Mouse (Mus musculus): Measurements from ENCODE around the gene Urb2.
"Not testable (repeated sequence)": the region's sequence is repeated elsewhere in the genome, so short reads cannot be mapped to it uniquely, and the experiment has no call there.

The Urb2 gene

DNA sequence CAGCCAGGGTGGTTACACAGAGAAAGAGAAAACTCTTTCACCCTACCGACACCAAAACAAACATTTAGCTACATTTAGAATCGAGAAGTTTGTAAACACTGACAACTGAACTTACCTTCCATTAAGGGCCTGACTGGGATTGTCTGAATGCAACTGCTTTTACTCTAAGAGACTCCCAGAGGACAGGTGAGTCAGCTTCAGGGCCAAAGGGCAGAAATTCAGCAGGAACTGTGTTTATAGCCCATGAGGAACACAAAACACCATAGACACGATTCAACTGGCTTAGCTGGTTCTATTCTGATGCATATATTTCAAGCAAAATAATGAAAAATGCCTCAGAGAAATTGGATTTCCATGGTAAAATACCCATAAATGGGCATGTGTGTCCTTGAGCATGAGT lies 6.6 kb upstream of the Urb2 start:
- DNase-seq = no peak

DNA sequence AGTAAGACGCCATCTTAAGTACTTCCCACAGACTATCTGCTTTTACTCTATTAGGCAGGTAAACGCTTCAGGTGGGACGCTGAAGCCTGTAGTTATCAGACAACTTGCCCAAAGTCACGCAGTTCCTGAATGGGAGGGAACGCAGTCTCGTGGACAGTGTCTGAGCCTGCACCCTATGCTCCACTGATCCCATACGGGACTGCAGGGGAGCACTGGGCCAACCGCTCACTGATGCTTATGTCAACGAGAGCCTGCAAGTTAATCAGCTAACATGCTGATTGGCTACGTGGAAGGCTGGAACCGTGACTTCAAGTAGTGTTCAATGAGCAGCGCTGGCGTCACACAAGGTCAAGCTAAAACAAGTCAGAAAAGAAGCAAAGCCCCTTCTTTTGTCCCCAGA lies 1.5 kb upstream of the Urb2 start:
- peak; percentile 18 to 53 for DNase-seq

DNA sequence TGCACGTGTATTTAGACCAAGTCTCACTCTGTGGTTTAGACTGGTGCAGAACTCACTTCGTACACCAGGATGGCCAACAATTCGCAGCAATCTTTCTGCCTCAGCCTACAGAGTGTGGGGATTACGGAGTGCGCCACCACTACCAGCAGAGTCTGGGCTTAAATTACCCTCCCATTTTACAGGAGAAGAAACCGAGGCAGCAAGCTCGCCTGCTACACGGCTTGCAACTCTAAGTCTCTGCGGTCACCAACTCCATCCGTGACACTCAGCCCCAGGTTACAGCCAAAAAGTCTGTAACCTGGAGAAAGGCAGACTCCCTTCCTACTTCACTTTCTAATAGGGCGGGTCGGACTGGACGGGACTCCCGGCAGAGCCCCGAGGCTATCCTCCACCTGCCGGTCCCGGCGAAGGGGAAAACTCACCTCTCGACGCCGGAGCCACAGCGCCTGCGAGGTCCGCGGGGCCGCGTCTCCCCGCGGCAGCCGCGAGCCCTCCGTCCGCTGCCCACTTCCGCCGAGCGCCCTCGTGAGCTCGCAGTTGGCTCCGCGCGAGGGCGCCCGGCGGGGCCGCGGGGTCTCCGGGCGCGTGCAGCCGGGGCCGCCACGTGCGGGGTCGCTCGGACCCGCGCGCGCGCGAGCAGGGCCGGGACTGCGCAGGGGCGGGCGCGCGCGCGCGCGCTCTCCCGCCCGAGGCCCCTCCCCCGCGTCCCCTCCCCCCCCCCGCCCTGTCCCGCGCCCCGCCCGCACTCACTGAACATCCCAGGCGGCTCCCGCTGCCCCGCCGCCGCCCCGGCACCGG lies 670 bp upstream of the Urb2 start:
- peak; percentile 6 to 84 for DNase-seq

DNA sequence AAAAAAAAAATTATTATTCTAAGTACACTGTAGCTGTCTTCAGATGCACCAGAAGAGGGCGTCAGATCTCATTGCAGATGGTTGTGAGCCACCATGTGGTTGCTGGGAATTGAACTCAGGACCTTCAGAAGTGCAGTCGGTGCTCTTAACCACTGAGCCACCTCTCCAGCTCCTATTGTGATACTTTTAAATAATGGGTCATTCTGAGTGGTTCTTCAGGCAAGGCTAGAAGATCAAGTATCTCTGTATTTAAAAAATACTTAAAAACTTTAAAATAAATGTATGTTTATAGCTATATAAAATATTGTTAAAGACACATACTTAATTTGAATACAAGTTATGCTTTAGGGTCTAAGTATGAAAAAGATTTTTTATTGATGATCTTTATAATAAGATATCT lies 5.0 kb downstream of the Urb2 start:
- not testable (repeated sequence) for DNase-seq

DNA sequence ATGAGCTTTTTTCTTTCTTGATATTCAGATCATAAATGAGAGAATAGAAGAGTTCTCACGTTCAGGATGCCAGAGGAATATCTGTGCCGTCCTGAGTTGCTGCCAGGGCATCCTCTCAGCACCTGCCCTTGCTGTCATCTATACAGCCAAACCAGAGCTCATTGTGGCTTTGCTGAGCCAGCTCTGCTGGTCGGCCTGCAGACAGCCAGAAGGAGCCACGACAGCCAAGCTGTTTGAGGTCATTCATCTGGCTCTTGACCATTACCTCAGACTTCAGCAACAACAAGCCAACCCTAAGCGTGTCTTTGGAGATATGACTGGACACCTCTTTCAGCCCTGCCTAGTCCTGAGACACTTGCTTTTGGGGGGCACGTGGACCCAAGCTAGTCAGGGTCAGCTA lies 6.5 kb downstream of the Urb2 start:
- no peak for DNase-seq

DNA sequence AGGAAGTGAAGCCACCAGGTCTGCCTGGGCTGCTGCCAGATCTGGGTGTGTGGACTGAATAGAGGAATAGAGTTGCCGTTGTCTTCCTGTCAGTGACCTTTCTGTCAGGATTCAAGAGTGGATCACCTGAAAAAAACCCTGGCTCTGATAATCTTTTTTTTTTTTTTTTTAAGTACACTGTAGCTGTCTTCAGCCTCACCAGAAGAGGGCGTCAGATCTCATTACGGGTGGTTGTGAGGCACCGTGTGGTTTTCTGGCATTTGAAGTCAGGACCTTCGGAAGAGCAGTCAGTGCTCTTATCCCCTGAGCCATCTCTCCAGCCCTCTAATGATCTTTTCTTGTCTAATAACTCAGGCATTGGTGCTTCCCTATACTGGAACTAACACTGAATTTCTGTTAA lies 12.1 kb downstream of the Urb2 start:
- DNase-seq = no peak

DNA sequence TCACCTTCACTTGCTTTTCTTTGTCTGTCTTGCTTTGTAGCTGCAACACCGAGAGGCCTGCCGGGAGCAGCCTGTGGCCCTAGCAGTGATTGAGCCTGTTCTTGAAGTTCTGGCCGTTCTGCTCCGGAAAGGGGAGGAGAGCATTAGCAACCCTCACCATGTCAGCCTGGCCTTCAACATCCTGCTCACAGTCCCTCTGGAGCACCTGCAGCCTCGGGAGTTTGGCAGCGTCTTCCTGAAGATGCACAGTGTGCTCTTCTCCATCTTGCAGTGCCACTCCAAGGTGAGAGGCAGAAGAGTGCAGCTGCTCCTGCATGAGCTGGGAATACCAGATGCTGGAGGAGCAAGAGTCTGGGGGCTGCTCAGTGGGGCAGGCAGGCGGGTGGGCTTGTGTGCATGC lies 16.8 kb downstream of the Urb2 start:
- DNase-seq = no peak

DNA sequence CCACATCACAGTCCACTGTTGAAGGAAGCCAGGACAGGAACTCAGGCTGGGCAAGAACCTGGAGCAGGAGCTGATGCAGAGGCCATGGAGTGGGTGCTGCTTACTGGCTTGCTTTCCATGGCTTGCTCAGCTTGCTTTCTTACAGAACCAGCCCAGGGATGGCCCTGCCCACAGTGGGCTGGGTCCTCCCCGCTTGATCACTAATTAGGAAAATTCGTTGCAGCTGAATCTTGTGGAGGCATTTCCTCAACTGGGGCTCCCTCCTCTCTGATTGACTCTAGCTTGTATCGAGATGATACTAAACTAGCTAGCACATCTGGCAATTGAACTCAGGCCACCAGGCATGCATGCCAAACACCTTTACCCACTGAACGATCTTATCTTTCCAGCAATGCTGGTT lies 18.0 kb downstream of the Urb2 start:
- DNase-seq = no peak

DNA sequence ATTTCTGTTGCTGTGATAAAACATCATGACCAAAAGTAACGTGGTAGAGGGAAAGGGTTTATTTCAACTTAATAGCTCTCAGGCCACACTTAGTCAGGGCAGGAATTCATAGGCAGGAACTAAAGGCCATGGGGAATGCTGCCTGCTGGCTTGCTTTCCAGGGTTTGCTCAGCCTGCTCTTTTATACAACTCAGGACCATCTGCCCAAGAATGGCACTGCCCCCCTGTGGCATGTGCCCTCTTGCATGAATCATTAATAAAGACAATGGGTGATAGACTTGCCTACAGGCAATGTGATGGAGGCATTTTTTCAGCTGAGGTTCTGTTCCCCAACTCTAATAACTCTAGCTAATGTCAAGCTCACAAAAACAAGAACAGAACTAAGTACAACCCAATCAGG lies 20.9 kb downstream of the Urb2 start:
- no peak for DNase-seq

DNA sequence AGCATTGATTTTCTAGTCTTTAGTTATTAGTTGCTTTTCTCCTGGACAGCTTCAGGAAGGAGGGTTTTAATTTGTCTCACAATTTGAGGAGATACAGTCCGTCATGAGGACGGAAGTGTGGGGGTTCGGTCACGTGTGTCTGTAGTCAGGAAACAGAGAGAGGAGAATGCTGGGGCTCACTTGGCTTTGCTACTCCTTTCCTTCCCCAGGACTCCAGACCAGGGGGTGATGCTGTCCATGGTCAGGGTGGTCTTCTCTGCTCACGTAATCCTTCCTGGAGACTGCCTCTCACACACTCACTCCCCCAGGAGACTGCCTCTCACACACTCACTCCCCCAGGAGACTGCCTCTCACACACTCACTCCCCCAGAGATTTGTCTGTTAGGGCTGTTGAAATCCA lies 23.1 kb downstream of the Urb2 start:
- no peak for DNase-seq

DNA sequence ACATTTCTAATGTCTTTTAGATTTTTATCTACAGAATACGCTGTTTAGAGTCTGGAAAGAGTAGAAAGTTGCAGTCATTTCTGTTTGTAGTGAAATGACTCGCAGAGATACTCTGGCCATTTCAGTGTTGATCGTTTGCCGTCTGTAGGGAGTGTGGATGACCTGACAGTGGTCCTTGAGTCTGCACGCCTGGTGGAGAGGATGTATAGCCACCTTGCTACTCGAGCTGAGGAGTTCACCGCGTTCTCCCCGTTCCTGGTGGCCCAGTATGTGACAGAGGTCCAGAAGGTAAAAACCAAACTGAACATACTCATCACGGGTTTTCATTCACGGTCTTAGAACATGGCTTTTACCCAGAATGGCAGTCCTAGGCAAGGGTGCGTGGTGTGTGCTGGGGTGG lies 23.6 kb downstream of the Urb2 start:
- DNase-seq = no peak

DNA sequence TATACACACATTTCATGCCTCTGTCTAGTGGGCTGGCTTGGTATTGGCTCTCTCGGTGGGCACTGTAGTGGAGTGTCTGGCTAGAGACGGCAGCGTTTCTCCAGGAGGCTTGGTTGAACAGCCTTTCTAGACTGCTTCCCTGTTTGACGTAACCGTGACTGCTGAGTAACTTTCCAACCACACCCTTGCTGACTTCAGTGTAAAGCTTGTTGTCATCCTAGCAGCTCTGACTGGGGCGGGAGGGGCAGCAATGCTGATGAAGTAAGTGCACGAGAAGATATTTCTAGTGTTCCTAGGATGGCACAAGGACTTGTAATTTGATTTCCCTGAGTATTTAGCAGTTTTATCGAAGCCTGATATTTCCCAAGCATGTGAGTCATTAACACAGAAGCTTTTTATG lies 24.5 kb downstream of the Urb2 start:
- DNase-seq = no peak

DNA sequence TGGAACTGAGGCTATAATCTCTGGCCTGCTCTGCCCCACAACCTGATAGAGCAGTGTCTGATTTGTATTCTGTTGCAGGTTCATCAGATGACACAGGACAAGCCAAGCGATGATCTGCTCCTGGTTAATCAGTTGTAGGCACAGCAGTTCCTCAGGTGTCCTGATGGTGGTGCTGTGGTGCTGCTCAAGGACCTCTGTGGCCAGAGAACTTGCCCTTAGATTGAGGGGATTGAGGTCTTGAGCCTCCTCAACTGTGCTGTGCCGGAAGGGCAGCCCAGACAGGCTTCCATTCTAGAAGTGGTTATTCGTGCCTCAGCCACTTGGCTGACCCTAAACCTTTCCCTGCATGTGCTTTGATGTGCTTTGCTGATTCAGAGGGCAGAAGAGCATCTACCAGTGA lies 30.8 kb downstream of the Urb2 start:
- DNase-seq = peak; percentile 57 to 77

DNA sequence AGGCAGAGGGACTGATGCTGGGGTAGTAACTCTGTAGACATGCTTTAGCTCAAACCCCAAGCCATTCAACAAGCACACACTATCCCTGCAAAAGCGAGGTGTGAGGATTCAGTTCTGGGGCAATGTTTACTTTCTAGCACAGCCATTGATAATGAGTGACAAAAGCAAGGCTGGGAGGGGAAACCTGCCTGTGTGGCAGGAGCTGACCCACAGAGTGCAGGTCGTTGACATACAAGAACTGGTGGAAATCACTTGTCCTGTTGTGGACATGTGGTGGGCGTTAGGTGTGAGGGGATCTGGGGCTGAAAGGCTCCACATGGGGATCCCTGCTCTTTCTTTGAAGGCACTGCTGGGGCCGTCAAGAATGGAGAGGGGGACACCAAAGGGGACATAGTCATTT lies 31.3 kb downstream of the Urb2 start:
- no peak for DNase-seq

DNA sequence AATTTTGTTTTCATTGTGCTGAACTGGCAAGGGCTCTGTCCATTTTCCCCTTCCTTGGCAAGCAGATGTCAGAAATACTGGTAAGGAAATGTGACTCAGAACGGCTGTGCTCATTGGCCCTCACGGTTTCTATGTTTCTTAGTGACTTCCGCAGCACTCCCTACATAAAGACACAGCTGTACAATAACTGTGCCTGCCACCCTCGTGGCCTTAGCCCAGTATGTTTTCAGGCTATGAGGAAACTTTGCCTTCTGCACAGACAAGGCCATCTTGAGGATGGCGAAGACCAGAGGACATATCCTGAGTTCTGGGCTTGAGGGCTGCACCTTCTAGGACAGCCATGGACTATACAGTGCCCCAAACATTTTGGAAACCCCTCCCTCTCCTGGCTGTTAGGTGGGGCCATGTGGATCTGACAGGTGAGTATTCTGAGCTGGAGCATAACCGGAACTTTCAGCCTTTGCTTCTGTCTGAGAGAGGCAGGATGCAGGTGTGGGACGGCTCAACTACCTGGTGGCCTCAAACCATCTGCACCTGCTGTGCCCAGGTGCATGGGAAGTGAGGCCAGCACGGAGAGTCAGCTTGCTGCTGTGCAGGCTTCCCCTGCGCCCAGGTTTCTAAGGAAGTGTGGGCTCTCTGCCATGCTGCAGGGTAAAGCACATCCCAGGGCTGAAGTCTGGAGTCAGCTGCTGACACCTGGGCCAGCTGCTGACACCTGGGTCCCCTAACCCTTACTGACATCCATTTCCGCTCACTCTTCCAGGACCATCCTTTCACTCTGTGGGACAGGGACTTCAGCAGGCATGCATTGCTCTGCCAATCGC lies 35.7 kb downstream of the Urb2 start:
- DNase-seq = peak in 1 of 2 experiments; percentile 43

DNA sequence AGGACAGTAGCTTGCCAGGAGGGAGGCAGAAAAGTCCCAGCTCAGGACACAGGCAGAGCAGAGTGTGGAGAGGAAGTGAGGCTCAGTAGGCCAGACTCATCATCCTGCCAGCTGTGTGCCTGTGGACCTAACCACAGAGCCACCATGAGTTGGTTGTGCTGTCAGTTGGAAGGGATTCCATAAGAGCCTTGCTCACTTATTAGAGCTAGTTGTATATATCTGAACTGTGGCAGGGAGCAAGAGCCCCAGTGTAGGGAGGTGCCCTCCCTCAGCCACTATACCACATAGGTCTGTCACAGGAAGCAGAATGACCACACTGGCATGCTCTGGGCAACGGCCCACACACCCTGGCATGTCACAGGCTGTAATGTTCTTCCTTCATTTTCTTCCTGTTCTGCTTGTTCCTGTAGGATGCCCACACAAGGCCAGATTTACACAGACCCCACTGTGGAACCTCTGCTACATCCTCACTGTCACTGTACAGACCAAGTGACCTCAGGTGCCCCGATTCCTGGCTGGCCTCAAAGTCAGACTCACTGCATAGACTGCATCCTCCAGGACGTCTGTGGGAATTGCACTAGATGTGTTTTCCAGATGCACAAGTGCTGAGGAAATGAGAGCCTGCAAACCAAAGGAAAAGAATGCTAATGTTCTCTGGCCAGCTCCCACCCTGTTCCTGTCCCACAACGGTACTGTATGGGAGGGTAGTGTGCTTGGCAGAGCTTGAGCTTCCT lies 45.2 kb downstream of the Urb2 start:
- DNase-seq = peak in 1 of 2 experiments; percentile 42

DNA sequence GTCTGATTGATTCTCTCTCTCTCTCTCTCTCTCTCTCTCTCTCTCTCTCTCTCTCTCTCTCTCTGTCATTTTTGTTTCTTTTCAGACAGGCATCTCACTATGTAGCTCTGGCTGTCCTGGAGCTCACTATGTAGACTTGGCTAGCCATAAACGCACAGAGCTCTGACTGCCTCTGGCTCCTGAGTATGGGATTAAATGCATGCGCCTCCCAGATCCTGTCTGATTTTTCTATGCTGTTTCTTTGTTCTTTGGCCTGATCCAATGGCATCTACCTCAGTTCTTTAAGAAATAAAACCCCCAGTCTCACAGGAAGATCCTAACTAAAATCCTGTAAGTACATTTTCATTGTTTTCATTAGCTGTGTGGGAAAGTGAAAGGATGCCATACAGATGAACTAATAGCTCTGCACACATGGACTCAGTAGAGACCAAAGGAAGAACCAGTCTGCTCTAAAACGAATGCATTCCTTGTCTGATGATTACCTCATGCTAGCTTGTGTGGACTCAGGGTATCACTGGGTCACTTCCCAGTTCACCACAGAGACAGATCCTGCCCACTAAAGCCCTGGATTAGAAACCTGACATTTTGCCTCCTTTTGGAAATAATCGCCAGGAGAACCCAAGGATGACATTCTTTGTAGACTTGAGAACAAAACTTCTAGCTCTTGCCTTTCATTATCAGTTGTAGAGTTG lies 45.9 kb downstream of the Urb2 start:
- no peak for DNase-seq

DNA sequence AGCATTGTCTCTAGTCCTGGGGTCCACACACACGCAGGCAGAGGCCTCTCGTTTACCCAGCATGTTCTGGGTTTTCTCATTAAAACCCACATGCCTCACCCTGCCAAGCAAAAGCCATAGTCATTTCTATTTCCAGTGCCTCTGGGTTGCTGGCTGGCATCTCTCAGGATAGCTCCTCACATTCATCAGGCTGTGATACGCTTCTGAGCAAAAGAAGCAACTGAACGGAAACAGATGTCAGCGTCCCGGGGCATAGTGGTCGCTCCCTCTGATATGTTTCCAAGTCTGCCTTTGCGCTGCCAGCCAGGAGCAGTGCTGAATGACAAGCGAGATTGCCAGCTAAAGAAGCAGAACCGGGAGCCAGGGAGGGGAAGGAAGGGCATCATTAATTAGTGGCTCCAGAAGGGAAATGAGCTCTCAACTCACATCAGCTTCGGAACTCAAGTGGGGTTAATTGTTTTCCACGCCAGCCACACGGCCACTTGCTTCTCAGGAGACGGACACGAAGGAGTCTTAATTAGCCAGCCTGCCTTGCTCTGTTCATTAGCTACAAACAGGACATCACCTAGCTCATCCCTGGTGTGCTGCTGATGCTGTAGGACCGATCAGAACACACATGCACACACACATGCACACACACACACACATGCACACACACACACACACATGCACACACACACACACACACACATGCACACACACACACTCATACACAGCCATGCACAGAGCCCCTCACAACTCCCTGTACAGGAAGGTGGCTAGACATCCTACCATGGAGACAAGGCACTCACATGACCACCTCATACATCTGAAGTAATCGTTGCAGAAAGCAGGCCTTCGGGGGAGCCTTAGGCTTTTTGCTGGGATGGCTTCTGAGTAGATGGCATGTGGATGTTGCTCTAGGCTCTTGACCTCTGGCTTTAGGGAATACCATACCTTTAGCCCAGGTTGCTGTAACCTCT lies 49.3 kb downstream of the Urb2 start:
- peak in 1 of 2 experiments; percentile 48 for DNase-seq

DNA sequence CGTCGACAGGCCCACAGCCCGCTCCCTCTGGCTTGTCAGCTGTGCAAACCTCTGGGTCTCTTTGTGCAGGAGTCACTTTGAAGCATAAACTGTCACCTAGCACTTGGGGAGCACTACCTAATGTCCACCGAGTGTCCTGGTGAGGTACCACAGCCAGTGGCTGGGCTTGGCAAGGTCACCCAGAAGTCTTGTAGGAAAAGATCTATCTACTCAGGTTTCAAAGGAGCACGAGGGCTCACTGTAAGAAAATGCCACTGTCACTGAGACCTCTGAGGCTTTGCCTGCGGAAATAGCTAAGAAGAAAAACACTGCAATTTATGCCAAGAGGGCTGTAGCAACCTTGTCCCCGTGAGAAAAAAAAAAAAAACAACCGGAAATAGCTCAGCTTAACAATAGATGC lies 54.7 kb downstream of the Urb2 start:
- DNase-seq = no peak

DNA sequence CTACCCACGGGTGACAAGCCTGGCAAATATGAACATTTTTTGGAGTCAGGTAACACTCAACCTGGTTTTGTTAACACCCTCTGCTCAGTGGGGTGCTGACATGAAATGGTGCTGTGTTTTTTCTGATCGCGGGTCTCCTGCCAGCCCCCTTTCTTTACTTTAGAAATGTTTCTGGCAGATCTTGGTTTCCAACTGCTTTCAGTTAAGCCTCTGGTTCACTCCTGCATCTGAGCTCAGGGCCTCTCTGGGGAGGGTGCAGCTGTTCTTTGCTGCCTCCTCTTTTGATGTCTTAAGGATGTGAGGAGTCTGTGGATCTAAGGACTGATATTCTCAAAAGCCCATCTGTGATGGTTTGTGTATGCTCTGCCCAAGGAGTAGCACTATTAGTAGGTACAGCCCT lies 55.1 kb downstream of the Urb2 start:
- DNase-seq = no peak

DNA sequence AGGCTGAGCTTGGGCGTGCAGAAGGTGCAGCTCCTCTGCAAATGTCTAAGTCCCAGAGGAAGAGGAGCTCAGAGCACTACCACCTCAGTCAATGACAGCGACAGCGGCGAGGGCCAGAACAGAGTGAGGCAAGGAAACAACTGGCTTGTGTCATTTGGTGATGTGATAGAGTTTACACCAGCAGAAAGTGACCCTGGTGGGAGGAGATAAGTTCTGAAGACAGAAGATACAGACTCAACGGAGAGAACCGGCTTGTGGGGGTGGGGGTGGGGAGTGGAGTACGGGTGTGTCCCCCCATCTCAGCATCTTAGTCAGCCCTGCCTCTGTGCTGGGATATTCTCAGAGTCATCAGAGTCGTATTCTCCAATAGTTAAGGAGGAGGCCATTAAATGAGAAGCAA lies 56.1 kb downstream of the Urb2 start:
- no peak for DNase-seq

DNA sequence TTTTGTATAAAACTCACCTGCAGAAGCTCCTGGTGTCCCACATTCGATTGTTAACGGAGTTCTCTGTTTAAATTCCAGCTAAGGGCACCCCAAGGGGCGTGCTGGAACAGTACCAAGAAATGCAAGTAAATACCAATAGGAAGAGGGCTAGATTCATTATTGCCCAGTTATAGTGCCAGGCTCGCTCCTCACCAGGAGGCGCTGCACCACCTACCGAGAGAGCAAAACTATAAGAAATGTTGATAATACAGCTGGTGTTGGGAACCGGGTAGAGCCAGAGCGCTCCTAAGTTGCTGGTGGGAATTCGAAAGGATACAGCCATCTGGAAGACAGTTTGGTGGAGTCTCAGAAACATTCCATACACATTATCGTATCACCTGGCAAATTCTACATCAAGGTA lies 56.7 kb downstream of the Urb2 start:
- DNase-seq = peak in 1 of 2 experiments; percentile 17
